25 mouse cellular contexts compared by ENCODE assay signal in the genomic region with DNA sequence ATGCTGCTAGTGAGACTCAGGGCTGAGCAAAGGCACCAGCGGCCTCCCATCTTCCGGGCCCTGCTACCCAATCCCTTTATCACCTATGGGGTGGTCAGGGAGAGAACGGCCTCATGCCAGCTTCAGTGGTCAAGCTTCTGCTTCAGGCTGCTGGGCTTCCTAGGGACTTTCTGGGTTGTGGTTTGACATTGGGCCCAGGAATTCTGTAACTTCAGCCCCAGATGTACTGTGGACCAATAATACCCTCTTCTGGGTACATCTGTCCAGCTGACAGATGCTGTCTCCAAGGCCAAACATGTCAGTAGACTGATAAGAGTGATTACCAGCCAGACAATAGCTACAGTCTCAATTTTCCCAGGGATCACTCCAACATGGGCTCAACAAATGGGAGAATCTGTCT. TPM values are rescaled to one million over a fixed set of nuclear protein-coding genes. Genes with fewer than 3 reads are reported as not detected.
"Had no signal": no experiment of that assay in that cellular context is flagged by ENCODE, and none has a peak within 500 bp of the region (broad histone marks: within the 10 kb centered on the region; RNA-seq: fewer than 3 reads in every experiment).

No protein-coding gene starts in this region.

- H3K4me3 ChIP-seq: layer of hippocampus, adult 2 months; limb, embryonic 10.5 days; limb, embryonic 13.5 days; liver, embryonic 13.5 days had no signal

- H3K27ac ChIP-seq: kidney, postnatal 0 days; layer of hippocampus, adult 2 months; limb, embryonic 10.5 days; limb, embryonic 13.5 days; liver, embryonic 13.5 days had no signal

- DNase-seq: kidney, postnatal 25 days; layer of hippocampus, adult 9-11 months; liver; liver, embryonic 13.5 days; lung, adult 2 months; lung, postnatal 14 days; lung, postnatal 4 days; midbrain, embryonic 14.5 days; thymus, adult 18-20 months; thymus, postnatal 14 days had no signal

- H3K9me3 ChIP-seq: limb, embryonic 10.5 days; limb, embryonic 13.5 days; liver, embryonic 13.5 days had no signal

- H3K4me1 ChIP-seq: liver, embryonic 13.5 days had no signal

- H3K4me2 ChIP-seq: limb, embryonic 13.5 days; liver, embryonic 13.5 days; midbrain, embryonic 11.5 days had no signal

- H3K27me3 ChIP-seq: liver, embryonic 13.5 days had no signal

- H3K9ac ChIP-seq: limb, embryonic 13.5 days; liver, embryonic 13.5 days had no signal

- H3K36me3 ChIP-seq: limb, embryonic 10.5 days; limb, embryonic 13.5 days; liver, embryonic 13.5 days had no signal

RNA-seq across cellular contexts. Expression of a gene that starts 47.9 kb away (rescaled TPM):
- polyA plus RNA-seq: kidney, embryonic 14.5 days; kidney, postnatal 0 days; large intestine, adult 2 months; limb, embryonic 10.5 days; limb, embryonic 13.5 days; liver, embryonic 13.5 days; liver, embryonic 16.5 days; lung, adult 2 months; lung, embryonic 16.5 days; midbrain, embryonic 11.5 days; midbrain, embryonic 14.5 days; midbrain, postnatal 0 days; neural tube, embryonic 11.5 days; neural tube, embryonic 14.5 days; small intestine, adult 2 months; spleen, adult 2 months; stomach, embryonic 16.5 days had no signal
